Mouse (Mus musculus) limb, embryonic 10.5 days (tissue): Measurements from ENCODE around the gene Olr1. TPM values are rescaled to one million over a fixed set of nuclear protein-coding genes. Genes with fewer than 3 reads are reported as not detected.
"Not testable (repeated sequence)": the region's sequence is repeated elsewhere in the genome, so short reads cannot be mapped to it uniquely, and the experiment has no call there.

Experiments
- DNase-seq: peaks from one replicate; pipeline ENCODE4 v3.0.0-alpha.2; 2017; ENCODE audit warnings: low spot score
- H3K27ac ChIP-seq: fragments of 300-500 bp; sonication (generic); 2 replicates; pipeline ENCODE4 v1.5.1; 2016; ENCODE audit warnings: mild to moderate bottlenecking
- H3K27me3 ChIP-seq: fragments of 300-500 bp; sonication (generic); 2 replicates; pipeline ENCODE4 v1.6.1; 2016; ENCODE audit warnings: low read depth, mild to moderate bottlenecking; ENCODE audit not compliant: poor library complexity, severe bottlenecking
- H3K36me3 ChIP-seq: fragments of 300-500 bp; sonication (generic); 2 replicates; pipeline ENCODE4 v1.6.1; 2016; ENCODE audit warnings: mild to moderate bottlenecking, moderate library complexity
- H3K4me1 ChIP-seq: fragments of 300-500 bp; sonication (generic); 2 replicates; pipeline ENCODE4 v1.6.1; 2016
- H3K4me3 ChIP-seq: fragments of 300-500 bp; sonication (generic); 2 replicates; pipeline ENCODE4 v1.5.1; 2016; ENCODE audit warnings: mild to moderate bottlenecking, moderate library complexity
- H3K9me3 ChIP-seq: fragments of 300-500 bp; sonication (generic); replicated peaks from 2 replicates; pipeline ENCODE4 v1.6.1; 2016; ENCODE audit warnings: mild to moderate bottlenecking
- WGBS: fragments of 180-500 bp; shearing (Covaris S2); methylation state at CpG from one replicate; pipeline ENCODE4 v1.1.7; 2016; 5-methylcytosine and 5-hydroxymethylcytosine counted together
- polyA plus RNA-seq: library from polyadenylated mRNA; unstranded; fragments of >200 nt; fragmentation: Nextera tagmentation; extraction: Ambion mirVana; gene quantifications from 2 replicates; pipeline ENCODE4 v1.2.1, GENCODE M21; 2016

The Olr1 gene
- polyA plus RNA-seq, 1 experiment from 2014 or later = not detected

- H3K36me3 ChIP-seq, H3K4me3 ChIP-seq, H3K4me1 ChIP-seq, DNase-seq, H3K9me3 ChIP-seq, H3K27me3 ChIP-seq, H3K27ac ChIP-seq: not testable (repeated sequence)
- WGBS = 93% methylated on average over 1 of the region's 1 CpGs
Measured at GRCm38 (mm10) chr6:129499516-129499915, 7.4 kb downstream of the Olr1 start.

DNA sequence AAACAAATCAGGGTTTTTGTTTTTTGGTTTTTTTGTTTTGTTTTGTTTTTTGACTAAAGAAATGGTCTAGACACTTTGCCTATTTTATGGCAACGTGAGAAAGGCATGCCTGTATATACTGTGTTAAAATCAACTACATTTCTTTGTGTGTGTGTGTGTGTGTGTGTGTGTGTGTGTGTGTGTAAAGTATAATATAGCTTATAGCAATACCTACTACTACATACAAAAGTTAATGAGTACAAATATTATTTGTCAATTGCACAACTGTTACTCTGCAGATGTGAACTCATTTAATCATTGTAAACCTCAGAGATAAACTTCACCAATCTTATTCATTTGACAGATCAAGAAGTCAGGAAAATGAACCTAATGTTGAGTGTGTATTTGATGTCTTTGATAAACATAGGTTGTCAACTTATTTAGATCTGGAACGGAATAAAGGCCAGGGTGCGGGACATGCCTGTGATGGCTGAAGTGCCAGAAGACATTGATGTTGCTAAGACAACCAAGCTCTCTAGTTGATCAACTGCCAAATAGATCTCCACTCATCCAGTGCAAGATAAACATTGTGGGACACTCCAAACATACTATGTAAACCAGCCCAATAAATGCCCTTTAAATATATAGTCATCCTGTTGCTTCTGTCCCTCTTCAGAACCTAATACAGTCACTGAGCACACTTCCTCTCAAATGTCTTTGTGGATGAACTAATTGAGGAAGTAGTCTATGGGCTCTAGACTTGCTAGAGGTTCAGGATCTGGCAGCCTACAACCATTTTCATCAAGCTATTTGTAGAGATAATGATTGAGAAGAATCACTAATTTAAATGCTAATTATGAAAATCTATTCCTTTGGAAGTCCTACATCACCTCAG lies 9.4 kb downstream of the Olr1 start:
- over 99% methylated on average over 3 of the region's 3 CpGs for WGBS
- no peak overlapping the region for H3K27ac ChIP-seq
- no peak overlapping the region for H3K4me3 ChIP-seq
- no peaks in the 10 kb centered on the region for H3K27me3 ChIP-seq
- no peak for DNase-seq
- no peaks in the 10 kb centered on the region for H3K36me3 ChIP-seq
- H3K4me1 ChIP-seq = no peaks in the 10 kb centered on the region
- H3K9me3 ChIP-seq = no peaks in the 10 kb centered on the region

DNA sequence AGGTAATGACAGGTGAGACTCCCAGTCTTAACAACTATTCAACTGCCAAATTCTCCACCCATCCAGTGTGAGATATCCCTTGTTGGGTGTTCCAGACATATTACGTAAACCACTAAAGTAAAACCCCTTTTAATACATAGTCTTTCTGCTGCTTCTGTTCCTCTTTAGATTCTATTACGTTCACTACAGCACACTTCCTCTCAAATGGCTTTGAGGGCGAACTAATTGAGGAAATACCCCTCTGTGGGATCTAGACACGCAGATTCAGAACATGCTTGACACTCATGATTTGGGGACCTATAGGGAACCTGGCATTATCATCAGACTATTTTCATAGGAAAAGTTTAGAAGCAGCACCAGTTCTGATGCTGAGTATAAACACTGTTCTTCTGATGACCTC lies 12.0 kb downstream of the Olr1 start:
- WGBS = 90% methylated on average over 4 of the region's 4 CpGs
- Histone ChIP-seq H3K27ac (no peak overlapping the region), H3K9me3 (no peaks in the 10 kb centered on the region), H3K4me1 (no peaks in the 10 kb centered on the region), H3K27me3 (no peaks in the 10 kb centered on the region), H3K36me3 (no peaks in the 10 kb centered on the region), H3K4me3 (no peak overlapping the region)
- no peak for DNase-seq

DNA sequence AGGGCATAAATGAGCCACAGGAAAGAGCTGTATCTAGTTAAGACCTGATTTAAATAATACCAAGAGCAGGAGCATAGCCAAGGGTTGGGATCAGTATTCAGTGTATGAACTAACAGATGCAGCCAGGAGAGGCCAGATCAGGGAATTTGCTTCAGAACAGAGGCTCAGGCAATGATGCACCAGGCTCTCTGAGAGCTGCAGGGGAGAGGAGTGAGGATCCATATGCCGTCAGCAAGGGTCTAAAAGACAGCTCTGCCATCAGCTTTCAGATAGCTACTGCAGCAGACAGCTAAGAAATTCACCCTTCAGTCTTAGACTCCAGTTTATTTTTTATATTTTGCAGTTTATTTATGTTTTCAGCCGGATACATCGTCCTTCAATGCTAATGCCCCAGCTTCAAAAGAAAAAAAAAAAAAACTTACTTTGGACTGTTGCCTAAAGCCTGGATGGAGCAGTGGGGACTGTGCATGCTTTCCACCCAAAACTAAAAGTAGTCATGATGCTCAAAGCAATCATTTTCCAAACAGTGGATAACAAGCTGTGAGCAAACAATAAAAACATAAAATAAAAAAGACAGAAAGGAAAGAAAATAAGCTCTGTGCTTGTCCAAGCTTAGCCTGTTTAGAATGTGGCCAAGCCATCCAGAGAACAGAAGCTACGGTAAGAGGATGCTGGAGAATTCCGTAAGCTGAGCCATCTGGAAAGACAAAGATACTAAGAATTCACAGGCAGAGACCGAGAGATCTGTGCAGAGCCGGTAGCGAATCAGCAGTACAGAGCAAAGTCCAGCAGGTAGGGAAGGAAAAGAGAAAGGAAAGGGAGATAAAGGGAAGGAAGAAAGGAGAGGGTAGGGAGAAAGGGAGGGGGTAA lies 26.6 kb downstream of the Olr1 start:
- WGBS = 87% methylated on average over 8 of the region's 8 CpGs
- H3K27ac ChIP-seq = no peak overlapping the region
- H3K4me3 ChIP-seq = no peak overlapping the region
- H3K4me1 ChIP-seq = peaks cover 14% of the 10 kb centered on the region; the same call in 1 of the 2 replicates
- H3K9me3 ChIP-seq = no peaks in the 10 kb centered on the region
- no peaks in the 10 kb centered on the region for H3K27me3 ChIP-seq
- H3K36me3 ChIP-seq = no peaks in the 10 kb centered on the region
- no peak for DNase-seq

DNA sequence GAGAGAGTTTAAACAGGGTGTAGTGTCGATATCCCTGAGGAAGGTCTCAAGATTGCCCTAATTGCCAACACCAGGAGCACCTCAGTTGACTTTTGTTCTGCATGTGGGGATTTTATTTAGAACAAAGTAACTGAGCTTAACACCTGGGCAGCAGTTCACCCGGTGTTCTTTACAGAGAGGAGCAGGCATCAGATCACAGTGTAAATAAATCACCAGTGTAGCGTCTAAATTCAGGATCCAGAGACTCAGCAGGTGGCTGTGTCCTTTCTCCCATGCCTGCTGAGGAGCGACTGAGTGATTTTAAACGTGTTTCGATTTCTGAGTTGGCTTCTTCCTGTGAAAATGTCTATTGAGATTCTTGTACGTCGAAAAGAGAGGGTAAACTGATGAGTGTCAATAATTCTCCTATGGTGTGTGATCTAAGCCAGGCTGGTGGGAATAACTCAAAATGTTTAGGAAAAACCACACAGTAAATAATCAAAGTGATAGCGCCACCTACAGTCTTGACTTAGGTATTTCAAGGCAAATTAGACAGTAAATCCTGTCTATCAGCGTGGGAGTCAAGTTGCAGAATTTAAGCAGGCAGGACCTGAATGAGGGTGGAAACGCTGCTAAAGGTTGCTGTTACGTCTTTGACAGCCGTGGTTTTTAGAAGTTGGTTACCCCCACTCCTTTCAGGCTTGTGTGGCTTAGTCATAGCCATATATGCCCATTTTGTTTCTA lies 30.4 kb downstream of the Olr1 start:
- Histone ChIP-seq H3K4me1 (peaks cover 14% of the 10 kb centered on the region; the same call in 1 of the 2 replicates), H3K9me3 (no peaks in the 10 kb centered on the region), H3K27ac (no peak overlapping the region), H3K27me3 (no peaks in the 10 kb centered on the region), H3K36me3 (no peaks in the 10 kb centered on the region), H3K4me3 (no peak overlapping the region)
- 33% methylated on average over 13 of the region's 13 CpGs for WGBS
- no peak for DNase-seq

- no peaks in the 10 kb centered on the region for H3K9me3 ChIP-seq
- WGBS = 83% methylated on average over 5 of the region's 5 CpGs
- H3K4me1 ChIP-seq = peaks cover 7% of the 10 kb centered on the region; the same call in 1 of the 2 replicates
- H3K36me3 ChIP-seq = no peaks in the 10 kb centered on the region
- no peak overlapping the region for H3K4me3 ChIP-seq
- no peak overlapping the region for H3K27ac ChIP-seq
- DNase-seq = no peak
- H3K27me3 ChIP-seq = no peaks in the 10 kb centered on the region
Measured at GRCm38 (mm10) chr6:129472627-129473026, 34.3 kb downstream of the Olr1 start.

- no peak overlapping the region for H3K4me3 ChIP-seq
- no peak overlapping the region for H3K27ac ChIP-seq
- H3K9me3 ChIP-seq = no peaks in the 10 kb centered on the region
- no peak for DNase-seq
- no peaks in the 10 kb centered on the region; the same call in 1 of the 2 replicates for H3K4me1 ChIP-seq
- H3K36me3 ChIP-seq = no peaks in the 10 kb centered on the region
- H3K27me3 ChIP-seq = no peaks in the 10 kb centered on the region
- WGBS = 93% methylated on average over 6 of the region's 6 CpGs
Measured at GRCm38 (mm10) chr6:129471386-129471785, 35.6 kb downstream of the Olr1 start.

GRCm38 (mm10) chr6:129451411-129452039 lies 55.4 kb downstream of the Olr1 start, which contains the start of gene Clec1a:
Gene Clec1a, minus strand, starts transcription at chr6:129452000.
- DNase-seq = no peak
- WGBS = 69% methylated on average over 13 of the region's 13 CpGs
- peaks cover 9% of the 10 kb centered on the region; the same call in 1 of the 2 replicates for H3K4me1 ChIP-seq
- H3K4me3 ChIP-seq = no peak within 1 kb of the TSS
- H3K27ac ChIP-seq = no peak within 1 kb of the TSS
- H3K27me3 ChIP-seq = no peaks in the 10 kb centered on the region
- H3K9me3 ChIP-seq = no peaks in the 10 kb centered on the region
- no peaks in the 10 kb centered on the region for H3K36me3 ChIP-seq

GRCm38 (mm10) chr6:129449743-129450142 lies 57.2 kb downstream of the Olr1 start:
- Histone ChIP-seq H3K36me3 (no peaks in the 10 kb centered on the region), H3K4me1 (peaks cover 9% of the 10 kb centered on the region; the same call in 1 of the 2 replicates)

DNA sequence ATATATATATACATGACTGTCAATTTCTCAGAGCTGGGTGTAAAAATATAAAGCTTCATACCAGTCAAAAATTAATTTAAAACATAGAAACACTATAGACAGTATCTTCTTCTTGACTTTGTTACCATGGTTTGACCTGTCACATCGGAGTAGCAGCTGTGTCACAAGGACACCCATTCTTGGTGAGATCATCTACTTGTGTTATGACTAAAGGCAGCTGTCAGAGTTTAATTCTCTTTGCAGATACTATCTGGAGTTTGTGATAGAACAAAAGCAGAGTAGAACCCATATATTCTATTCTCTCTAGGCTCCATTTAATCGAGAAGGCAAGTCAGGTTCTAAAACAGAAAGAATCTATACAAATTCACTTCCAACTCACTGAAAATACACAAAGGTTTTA lies 68.9 kb downstream of the Olr1 start:
- Histone ChIP-seq H3K4me3 (no peak overlapping the region), H3K9me3 (no peaks in the 10 kb centered on the region), H3K27me3 (no peaks in the 10 kb centered on the region), H3K27ac (no peak overlapping the region), H3K36me3 (no peaks in the 10 kb centered on the region), H3K4me1 (no peaks in the 10 kb centered on the region)
- no peak for DNase-seq
- WGBS = 97% methylated on average over 2 of the region's 2 CpGs

More at GRCm38 (mm10) chr6:129449743-129450142, 57.2 kb downstream of the Olr1 start:
- DNase-seq = no peak
- 64% methylated on average over 6 of the region's 6 CpGs for WGBS
- Histone ChIP-seq H3K9me3 (no peaks in the 10 kb centered on the region), H3K27me3 (no peaks in the 10 kb centered on the region), H3K4me3 (no peak overlapping the region), H3K27ac (no peak overlapping the region)

GRCm38 (mm10) chr6:129436025-129436424 lies 70.9 kb downstream of the Olr1 start:
- Histone ChIP-seq H3K36me3 (no peaks in the 10 kb centered on the region), H3K9me3 (no peaks in the 10 kb centered on the region), H3K27me3 (no peaks in the 10 kb centered on the region), H3K4me1 (no peaks in the 10 kb centered on the region), H3K4me3 (no peak overlapping the region), H3K27ac (no peak overlapping the region)
- WGBS = 86% methylated on average over 3 of the region's 3 CpGs
- DNase-seq = no peak
